Mouse (Mus musculus) c-Kit-positive CD71-positive TER-119-positive erythroid progenitor cells, embryonic 14.5 days (primary cell): Measurements from ENCODE around the gene Mef2a.

ENCODE experiments used
- DNase-seq: peaks from one replicate; pipeline ENCODE4 v3.0.0-alpha.2; 2013; ENCODE audit warnings: low spot score

Mef2a gene

DNA sequence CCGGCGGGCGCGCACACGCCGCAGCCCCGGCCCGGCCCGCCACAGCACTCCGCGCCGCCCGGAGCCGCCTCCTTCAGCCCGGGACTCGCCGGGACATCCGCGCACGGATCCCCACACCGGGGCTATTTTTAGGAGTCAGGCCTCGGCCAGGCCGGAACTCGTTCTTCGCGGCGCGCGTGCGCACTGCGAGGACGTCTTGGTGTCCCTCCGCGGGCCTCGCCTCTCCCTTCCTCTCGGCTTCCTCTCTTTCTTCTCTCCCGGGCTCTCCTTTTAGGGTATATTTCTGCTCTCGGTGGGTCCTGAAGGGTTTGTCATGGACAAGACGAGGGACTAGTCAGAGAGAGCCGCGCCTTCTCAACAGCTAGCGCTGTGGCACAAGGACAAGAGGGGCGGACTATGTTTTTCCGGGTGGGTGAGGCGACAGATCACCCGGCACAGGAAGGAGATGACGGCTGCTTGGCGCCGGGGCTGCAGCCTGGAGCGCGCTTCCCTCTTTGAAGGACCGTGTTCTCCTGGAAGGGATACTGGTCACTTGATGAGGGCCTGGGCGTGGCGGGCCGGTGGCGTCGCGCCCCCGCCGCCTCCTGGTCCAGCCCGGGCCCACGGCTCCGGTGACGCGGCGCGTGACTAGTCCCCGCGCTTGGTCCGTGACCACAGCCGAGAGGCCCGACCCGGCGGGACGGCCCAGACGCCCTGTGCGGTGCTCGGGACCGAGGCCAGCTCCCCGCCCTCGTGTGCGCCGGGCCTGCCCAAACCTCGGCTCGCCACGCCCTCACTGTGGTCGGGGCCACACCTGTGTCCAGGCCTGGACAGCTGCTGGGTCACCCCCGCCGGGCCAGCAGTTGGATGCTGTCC, at the start of gene Mef2a:
Mef2a (minus strand) TSS at position 130 of the 855 bp plus-strand sequence.
- peak; percentile 88 for DNase-seq

GRCm38 (mm10) chr7:67421476-67422186, 49.0 kb upstream of the Mef2a start:
- no peak for DNase-seq

GRCm38 (mm10) chr7:67421088-67421475, 48.4 kb upstream of the Mef2a start:
- no peak for DNase-seq

DNA sequence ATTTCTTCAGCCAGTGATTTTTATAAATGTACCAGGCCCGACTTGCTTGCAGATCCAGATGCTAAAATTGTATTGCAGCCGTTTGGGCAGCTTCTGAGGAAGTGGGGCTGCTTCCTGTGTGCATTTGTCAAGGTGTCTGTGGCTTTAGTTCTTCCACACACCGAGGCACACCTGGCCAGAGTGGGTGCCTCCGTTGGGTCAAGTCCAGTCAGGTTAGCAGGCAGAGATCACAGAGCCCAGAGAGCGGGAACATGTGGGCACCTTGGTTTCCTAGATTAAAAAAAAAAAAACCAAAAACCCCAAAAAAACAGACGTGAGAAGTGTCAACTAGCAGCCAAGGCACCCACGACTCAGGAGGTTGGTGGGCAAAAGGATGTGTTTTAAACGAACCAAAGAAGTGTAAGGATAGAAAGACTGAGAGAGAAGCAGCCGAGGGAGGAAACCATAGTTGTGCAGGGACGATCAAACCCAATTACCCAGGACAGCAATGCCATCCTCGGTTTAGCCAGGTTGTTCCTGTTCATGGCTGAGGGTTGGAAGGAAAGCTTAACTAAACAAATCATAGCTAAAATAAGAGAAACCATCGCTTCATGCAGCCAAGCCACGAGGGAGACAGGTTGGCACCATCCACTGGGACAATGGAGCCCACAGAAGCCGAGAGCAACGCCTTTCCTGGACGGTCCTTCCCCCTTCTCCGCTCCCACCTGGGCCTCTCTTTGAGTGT, 47.1 kb upstream of the Mef2a start:
- DNase-seq, result no peak

- DNase-seq, result no peak
Observed at GRCm38 (mm10) chr7:67418122-67418521, 45.5 kb upstream of the Mef2a start.

DNA sequence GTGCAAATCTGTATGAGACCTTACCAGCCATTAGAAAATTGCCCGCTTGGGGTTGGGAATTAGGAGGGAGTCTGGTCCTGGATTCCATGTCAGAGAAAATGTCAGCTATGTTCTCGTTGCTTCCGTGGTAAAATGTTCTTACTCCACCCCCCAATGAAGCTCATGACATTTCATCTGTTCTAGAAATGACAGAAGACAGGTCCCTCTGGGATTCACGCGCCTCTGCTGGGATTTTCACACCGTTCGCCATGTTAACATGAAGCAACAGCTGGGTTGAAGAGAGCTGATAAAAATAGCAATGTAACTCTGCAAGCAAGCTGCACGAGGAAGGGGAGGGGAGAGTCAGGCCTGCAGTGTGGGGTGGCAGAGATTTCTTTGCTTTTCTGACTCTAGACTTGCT, 42.1 kb upstream of the Mef2a start:
- DNase-seq, result no peak

- DNase-seq, result no peak
Observed at GRCm38 (mm10) chr7:67412686-67413085, 40.0 kb upstream of the Mef2a start.

GRCm38 (mm10) chr7:67407019-67407418, 34.4 kb upstream of the Mef2a start:
- no peak for DNase-seq

DNA sequence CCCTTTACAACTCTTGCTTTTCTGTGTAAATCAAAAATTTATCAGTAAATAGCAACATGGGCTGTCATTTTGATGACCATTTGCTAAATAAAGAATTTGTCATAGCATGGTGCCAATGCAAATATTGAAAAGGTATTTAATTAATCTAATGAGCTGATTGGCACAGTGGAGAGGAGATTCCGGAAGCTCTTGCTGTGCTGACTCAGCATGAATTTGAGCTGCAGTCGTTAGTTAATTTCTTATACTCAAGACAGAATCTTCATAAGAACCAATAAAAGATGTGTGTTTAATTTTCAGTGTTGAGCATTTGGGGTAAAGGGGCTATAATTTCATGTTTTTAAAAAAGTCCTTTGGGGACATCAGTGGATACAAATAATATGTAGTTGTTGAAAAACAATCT, 31.5 kb upstream of the Mef2a start:
- DNase-seq, result no peak

GRCm38 (mm10) chr7:67402353-67402752, 29.7 kb upstream of the Mef2a start:
- DNase-seq, result no peak

DNA sequence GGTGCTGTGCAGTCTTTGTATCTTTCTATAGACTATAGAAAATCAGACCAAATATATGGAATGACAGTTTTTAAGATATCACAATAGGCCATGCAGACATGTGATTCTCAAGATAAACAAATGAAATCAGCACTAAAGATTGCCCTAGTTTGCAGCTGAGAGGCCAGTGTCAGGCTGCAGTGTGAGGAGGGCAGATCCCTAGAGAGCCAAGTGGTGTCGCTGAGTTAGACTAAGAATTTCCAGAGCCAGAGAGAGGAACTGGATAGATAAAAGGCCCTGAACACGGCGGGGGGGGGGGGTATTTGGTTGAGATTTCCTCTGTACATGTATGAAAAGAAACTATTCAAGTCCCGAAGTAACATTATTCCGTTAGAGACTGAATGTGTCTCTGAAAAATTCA, 28.7 kb upstream of the Mef2a start:
- no peak for DNase-seq

GRCm38 (mm10) chr7:67390760-67391159, 18.1 kb upstream of the Mef2a start:
- DNase-seq, result no peak

- DNase-seq, result no peak
Observed at GRCm38 (mm10) chr7:67390095-67390494, 17.4 kb upstream of the Mef2a start.

- no peak for DNase-seq
Observed at GRCm38 (mm10) chr7:67384942-67385872, 12.5 kb upstream of the Mef2a start.

DNA sequence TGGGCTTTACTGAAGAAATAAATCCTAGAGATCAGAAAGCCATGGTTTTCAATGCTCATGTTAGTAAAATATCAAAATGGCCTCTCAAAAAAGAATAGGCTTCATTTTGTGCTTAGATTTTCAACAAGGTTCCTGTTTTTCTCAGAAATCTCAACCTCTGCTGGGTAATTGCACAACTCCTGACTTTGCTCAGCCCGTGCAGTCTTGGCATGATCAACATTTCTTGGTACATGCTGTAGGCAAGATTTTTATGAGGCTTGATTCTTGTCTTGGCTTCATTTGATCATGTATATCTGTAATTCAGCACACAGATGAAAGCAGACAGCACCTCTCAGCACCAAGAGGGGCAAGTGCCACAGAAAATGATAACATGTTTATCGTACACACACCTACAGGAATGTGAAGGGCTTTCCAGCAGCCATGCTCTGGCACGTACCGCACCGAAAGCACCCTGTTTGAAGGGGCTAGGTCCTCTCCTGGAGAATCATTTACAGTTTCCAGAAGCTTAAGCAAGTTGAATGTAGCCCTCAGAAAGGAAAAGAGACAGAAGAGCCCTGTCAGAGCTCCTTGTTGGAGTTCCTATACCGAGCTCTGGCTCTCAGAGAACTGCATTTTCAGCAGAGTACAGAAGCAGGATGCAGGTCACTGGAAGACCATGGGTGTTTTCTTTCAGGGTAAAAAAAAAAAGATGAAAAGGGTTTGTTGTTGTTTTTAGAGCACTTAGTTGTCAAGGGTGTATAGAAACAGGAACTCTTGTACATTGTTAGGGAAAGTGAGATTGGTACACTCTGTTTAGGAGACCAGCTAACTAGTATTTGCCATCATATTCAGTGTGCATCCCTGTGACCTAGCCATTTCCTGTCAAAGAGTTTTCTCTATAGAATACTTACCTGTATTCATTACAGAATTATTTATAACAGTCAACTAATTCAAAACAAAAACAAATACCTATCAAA, 7.8 kb upstream of the Mef2a start:
- DNase-seq, result no peak

- no peak for DNase-seq
Observed at GRCm38 (mm10) chr7:67376796-67377195, 4.1 kb upstream of the Mef2a start.

GRCm38 (mm10) chr7:67373975-67374374, 1.3 kb upstream of the Mef2a start:
- no peak for DNase-seq

- no peak for DNase-seq
Observed at GRCm38 (mm10) chr7:67373584-67373960, 914 bp upstream of the Mef2a start.

GRCm38 (mm10) chr7:67371891-67372672, 576 bp downstream of the Mef2a start:
- no peak for DNase-seq
